Mouse (Mus musculus) erythroid progenitor cell, adult 5-6 weeks (primary cell): ENCODE data around the gene Gm20388. TPM values are rescaled to one million over a fixed set of nuclear protein-coding genes. Genes with fewer than 3 reads are reported as not detected.
A peak's percentile ranks its signal among the peaks of the same experiment; 100 is the strongest.
"Not testable (repeated sequence)": the region's sequence is repeated elsewhere in the genome, so short reads cannot be mapped to it uniquely, and the experiment has no call there.

Experiments
- ATAC-seq: replicated peaks from 2 replicates; pipeline ENCODE4 v1.8.0; 2016; ENCODE audit warnings: moderate number of reproducible peaks, mild to moderate bottlenecking, moderate TSS enrichment, inconsistent platforms; ENCODE audit not compliant: poor library complexity, low FRiP score, severe bottlenecking
- total RNA-seq, 2 experiments: library from RNA; stranded (forward) in 1 of 2; stranded (reverse) in 1 of 2; fragments of 150-400 nt in 1 of 2; fragments of 186-747, 209-891 nt in 1 of 2; gene quantifications; 2 replicates each; pipeline versions ENCODE4 v1.2.3 to v1.2.4; 2015 to 2017; ENCODE audit warnings: low replicate concordance in 2 of 2

Gm20388 gene
- total RNA-seq, 2 experiments from 2014 or later: 4.2 TPM; not detected in 1

DNA sequence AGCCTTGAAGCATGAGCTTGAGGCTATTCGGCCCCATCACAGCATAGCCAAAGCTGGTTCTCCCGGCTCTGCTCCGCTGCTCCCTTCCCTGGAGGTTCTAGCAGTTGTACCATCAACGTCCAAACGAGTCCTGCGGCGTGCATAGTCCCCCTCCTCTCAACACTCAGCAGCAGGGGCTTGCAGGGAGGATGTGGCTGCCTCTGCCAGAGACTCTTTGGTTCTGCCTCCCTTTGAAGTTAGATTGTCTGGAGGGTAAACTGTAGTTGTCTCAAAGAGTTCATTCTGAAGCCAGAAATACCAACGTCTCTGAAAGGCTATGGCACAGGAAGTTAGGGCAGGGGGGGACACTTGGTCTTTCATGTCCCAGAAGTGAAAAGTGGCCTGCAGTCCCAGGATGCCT, 3493.9 kb downstream of the Gm20388 start:
- no peak for ATAC-seq

DNA sequence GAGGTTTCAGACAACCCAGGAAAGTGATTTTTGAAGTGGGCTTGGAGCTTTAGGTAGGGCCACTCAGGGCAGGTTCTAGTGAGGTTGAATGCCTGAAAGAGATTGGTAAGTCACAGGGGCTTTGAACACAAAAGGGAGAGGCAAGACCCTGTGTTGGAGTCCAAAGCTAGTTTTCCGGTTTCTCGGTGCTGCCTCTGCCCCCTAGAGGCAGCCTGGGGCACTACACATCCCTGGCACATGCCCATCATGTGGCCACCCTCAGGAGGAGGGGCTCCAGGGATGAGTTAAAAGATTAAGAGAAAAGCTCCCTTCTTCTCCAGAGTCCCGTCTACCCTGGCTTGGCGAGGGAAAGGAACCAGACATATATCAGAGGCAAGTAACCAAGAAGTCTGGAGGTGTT, 3496.1 kb downstream of the Gm20388 start, which contains the start of gene Mc1r:
TSS of gene Mc1r (plus strand) at position 322 of the 400 bp plus-strand sequence.
- ATAC-seq: peak; percentile 56; the same call in 1 of the 2 replicates

GRCm38 (mm10) chr8:123407612-123408011, 3497.0 kb downstream of the Gm20388 start:
- no peak for ATAC-seq

DNA sequence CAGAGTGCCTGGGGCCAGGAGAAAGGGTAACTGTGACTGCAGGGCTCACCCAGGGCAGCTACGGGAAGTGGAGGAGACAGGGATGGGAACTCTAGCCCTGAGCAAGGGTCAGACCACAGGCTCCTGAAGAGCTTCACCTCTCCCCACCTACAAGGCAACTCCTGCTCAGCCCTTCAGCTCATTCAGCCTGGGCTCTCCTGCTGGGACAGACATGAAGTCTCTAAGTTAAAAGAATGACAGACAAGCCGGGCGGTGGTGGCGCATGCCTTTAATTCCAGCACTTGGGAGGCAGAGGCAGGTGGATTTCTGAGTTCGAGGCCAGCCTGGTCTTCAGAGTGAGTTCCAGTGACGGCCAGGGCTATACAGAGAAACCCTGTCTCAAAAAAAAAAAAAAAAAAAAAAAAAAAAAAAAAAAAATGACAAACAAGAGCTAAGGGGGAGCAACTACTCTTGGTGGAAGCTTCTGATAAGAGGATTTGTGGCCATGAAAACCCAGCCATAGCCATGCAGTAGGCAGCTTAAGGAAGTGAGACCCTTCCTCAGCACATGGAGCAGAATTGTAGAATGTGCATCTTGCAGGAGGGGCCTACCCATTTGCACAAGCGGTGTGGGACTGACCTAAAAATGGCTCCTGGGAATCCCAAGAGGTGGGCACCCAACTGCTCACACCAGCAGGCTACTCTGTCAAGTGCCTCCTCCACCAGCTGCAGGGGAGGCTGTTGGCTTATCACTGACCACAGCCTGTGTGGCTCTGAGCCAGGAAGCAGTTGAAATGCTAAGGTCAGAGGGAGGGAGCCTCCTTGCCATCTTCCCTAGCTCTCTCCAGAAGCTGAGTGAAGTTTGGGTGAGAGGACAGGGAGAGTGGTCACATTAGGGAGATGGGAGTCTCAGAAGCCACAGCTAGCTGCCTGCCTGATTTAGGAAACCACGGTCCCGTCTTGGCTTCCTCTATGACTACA, 3498.2 kb downstream of the Gm20388 start:
- ATAC-seq: peak; percentile 76

GRCm38 (mm10) chr8:123410049-123410587, 3499.5 kb downstream of the Gm20388 start:
- ATAC-seq: no peak

GRCm38 (mm10) chr8:123410788-123411187, 3500.1 kb downstream of the Gm20388 start:
- no peak for ATAC-seq

GRCm38 (mm10) chr8:123411246-123411645, 3500.6 kb downstream of the Gm20388 start, which contains the start of gene Tubb3:
Gene Tubb3, plus strand, starts transcription at chr8:123411424.
- peak; percentile 64 for ATAC-seq

DNA sequence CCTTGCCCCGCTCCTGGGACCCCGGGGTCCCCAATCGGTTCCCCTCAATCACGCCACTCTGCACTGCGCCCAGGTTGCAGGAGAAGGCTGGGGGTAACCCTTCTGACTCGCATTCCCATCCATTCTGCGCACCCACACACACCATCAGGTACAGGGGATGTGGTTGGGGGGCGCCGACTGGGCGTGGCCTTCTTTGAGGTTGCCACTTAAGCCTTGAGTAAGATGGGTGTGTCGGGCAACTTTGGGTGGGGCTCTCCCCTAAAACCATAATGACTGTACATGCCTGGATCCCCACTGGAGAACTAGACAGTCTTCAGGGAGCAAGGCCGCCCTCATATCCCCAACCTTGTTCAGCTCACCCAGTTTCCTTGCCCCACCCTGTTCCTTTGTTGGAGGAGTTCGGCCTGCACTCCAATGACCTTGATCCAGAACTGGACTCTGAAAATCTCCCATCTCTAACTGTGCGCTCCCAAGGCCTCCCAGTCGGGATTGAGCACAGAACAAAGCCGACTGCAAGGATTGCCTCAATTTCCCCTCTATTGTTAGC, 3501.2 kb downstream of the Gm20388 start:
- ATAC-seq: no peak

DNA sequence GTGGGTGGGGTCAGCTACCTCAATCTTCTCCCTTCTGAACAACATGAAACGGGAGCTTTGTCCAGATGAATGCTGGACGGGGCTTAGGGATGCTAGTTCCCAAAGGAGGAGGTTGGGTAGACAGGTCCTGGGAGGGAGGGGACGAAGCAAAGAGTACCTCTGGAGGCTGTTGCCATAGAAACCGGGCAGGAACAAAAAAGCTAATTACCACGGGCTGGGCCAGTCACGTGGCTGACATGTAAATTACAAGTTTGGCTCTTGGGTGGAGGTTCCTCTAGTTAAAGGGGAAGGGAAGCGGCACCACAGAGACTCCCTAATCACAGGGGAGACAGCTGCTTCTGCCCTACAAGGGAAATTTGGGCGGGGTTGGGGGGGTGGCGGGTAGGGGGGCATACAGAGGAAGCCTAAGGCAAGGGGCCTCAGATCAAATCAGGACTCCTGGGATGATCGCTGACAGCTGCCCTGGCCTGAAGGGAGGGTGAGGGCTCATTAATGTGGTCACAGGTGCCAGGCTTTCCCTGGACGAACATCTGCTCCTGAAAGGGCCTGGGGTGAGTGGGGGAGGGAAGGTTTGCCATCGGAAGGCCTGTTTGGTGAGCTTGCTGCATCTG, 3502.0 kb downstream of the Gm20388 start:
- no peak for ATAC-seq

- no peak for ATAC-seq
Measured at GRCm38 (mm10) chr8:123414255-123414654, 3503.6 kb downstream of the Gm20388 start.

DNA sequence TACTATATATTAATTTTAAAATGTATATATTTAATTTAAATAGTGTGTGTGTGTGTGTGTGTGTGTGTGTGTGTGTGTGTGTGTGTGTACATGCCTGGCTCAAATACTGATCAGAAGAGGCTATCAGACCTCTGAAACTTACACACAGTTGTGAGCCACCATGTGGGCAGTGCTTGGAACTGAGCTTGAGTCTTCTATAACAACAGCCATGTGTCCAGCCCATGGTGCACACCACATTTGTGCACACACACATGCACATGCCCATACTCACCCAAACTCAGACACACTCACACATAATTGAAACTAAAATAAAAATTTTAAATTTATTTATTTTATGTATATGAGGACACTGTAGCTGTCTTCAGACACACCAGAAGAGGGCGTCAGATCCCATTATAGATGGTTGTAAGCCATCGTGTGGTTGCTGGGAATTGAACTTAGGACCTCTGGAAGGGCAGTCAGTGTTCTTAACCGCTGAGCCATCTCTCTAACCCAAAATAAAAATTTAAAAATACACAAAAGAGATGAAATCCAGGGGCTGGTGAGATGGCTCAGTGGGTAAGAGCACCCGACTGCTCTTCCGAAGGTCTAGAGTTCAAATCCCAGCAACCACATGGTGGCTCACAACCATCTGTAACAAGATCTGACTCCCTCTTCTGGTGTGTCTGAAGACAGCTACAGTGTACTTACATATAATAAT, 3504.5 kb downstream of the Gm20388 start:
- ATAC-seq: not testable (repeated sequence)

- ATAC-seq: no peak
Measured at GRCm38 (mm10) chr8:123415967-123416943, 3505.6 kb downstream of the Gm20388 start.

DNA sequence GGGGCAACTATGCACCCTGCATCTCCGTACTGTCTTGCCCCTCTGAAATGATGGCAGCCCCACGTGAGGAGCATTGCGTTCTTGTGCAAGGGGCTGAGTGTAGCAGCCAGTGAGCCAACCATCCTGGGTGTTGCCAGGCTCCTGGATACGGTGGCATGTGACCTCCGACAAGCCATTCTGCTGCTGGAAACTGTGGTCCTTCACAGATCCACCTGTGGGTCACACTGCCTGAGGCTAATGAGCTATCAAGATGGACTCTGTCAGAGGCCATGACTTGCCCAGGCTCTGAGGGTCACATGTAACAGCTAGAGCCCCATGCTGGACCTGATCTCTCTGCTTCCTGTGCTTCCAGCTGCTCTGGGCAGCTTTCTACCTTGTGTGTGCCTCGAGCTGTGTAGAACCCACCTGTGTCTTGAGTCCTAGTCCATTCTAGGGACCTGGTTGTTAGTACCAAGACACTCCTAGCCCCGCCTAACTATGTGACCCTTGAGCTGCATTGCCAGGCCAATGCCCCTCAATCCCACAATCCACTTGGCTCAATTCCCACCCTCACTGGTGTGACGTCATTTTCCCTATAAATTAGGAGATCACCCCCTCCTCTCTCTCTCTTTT, 3506.4 kb downstream of the Gm20388 start:
- 0 out of 2 replicates have a peak, but pooled peaks have one; percentile 22 for ATAC-seq

GRCm38 (mm10) chr8:123419711-123420110, 3509.1 kb downstream of the Gm20388 start:
- ATAC-seq: no peak

DNA sequence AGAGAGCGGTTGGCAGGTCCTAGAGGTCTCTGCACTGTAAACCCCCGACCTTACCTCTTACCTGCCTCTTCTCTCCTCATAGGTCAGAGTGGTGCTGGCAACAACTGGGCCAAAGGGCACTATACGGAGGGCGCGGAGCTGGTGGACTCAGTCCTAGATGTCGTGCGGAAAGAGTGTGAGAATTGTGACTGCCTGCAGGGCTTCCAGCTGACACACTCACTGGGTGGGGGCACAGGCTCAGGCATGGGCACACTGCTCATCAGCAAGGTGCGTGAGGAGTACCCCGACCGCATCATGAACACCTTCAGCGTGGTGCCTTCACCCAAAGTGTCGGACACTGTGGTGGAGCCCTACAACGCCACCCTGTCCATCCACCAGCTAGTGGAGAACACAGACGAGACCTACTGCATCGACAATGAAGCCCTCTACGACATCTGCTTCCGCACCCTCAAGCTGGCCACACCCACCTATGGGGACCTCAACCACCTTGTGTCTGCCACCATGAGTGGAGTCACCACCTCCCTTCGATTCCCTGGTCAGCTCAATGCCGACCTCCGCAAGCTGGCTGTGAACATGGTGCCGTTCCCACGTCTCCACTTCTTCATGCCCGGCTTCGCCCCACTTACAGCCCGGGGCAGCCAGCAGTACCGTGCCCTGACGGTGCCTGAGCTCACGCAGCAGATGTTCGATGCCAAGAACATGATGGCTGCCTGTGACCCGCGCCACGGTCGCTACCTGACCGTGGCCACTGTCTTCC, 3510.1 kb downstream of the Gm20388 start:
- no peak for ATAC-seq

DNA sequence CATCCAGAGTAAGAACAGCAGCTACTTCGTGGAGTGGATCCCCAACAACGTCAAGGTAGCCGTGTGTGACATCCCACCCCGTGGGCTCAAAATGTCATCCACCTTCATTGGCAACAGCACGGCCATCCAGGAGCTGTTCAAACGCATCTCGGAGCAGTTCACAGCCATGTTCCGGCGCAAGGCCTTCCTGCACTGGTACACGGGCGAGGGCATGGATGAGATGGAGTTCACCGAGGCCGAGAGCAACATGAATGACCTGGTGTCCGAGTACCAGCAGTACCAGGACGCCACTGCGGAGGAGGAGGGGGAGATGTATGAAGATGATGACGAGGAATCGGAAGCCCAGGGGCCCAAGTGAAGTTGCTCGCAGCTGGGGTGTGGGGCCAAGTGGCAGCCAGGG, 3510.7 kb downstream of the Gm20388 start:
- ATAC-seq: no peak

DNA sequence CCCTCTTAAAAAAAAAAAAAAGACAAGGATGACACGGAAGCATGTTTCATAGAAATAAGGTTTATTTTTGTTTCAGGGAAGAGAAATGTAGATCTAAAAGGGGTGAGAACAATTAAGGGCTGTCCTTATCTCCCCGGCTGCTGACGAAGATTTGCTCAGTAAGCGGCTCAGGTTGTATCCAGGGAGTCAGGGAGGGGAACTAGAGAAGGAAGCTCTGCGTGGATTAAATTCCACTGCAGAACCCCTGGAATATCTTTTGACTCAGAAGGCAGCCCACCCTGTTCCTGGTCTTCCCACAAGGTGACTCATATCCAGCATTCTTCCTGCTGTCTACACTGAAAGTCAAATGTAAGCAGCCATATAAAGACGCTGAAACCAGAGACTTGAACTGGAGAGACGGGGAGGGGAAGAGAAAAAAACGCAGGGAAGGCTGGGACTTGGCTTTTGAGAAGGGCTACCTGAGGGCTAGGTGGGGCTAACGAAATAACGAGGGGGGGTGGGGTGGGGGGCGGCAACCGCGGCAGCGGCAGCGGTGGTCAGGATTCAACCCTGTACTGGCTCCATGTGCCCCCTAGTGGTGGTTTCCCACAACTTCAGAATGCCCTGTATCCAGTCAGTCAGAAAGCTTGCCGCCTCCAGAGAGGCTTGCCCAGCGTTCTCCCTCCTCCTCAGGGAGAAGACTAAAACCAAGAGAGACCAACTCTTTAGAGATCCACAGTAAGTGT, 3511.6 kb downstream of the Gm20388 start:
- ATAC-seq: peak; percentile 72
